Mouse (Mus musculus): ENCODE measurements around the gene Ppfia1. TPM values are rescaled to one million over a fixed set of nuclear protein-coding genes. Genes with fewer than 3 reads are reported as not detected.
A peak's percentile ranks its signal among the peaks of the same experiment; 100 is the strongest.

Ppfia1 gene
- 33.5 and 43.5 TPM in 2 replicates for total RNA-seq (2014; rRNA removed; ENCODE audit: low replicate concordance)
- polyA plus RNA-seq (2015; fragmentation: Nextera tagmentation; extraction: Ambion mirVana): 15.6 and 18.6 TPM in 2 replicates

DNA sequence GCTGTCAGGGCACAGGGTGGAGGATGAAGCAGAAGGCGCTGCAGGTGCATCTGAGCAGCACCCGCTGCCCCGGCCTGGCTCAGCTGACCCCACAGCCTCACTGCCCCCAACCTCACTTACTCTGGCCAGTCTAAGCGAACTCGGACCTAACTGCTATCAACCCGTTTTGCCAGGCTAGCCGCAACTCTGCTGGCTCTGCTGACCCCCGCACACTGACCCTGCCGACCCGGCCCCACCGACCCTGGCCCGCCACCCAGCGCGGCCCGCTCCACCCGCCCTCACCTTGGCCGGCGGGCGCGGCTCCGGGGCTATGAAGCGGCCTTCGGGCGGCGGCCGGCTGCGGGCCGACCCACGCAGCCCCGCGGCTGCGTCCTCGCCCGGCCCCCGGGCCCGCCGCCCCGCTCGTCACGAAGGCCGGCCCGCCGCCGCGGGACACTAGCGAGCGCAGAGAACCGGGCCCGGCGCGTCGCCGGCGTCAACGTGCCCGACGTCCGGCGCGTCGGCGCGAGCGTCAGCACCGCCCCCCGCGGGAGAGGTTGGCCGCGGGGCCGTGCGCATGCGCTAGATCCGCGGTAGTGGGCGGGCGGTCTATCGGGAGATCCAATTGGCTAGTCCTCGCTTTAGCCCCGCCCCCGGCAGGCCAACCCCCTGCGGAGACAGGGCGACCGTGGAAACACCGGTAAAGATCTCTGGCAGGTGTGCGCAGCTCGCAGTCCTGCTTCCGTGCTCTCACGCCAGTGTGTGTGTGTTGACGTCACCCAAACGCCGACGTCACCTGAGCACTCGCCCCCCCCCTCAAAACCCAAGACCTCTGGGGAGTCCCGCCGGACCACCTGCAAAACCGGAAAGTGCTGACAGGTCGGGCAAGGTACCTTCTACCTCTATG is at the start of gene Ppfia1:
Gene Ppfia1 (minus strand): TSS at position 493 of the 886 bp plus-strand sequence.
- no peak for TF ChIP-seq EP300 (IDR thresholded peaks at IDR 0.05; ENCODE audit: low read depth)
- TF ChIP-seq CTCF (IDR thresholded peaks at IDR 0.05; ENCODE audit: low read depth): no peak
- Histone ChIP-seq H3K4me1 (ENCODE audit: control insufficient read depth, insufficient read depth) (peaks cover 21% of the 10 kb centered on the region), H3K4me2 (ENCODE audit: low read depth, low read length) (peak within 1 kb of the TSS; percentile 88), H3K27ac (ENCODE audit: low read depth) (peak within 1 kb of the TSS; percentile 76), H3K36me3 (replicated peaks; ENCODE audit: control insufficient read depth, insufficient read depth, low read length) (peaks cover 27% of the 10 kb centered on the region), H3K9me3 (replicated peaks; ENCODE audit: control insufficient read depth, low read length) (no peaks in the 10 kb centered on the region), H3K27me3 (ENCODE audit: control insufficient read depth, insufficient read depth, low read length) (no peaks in the 10 kb centered on the region), H3K4me3 (ENCODE audit: low read depth, low read length) (peak within 1 kb of the TSS; percentile 86), H3K9ac (replicated peaks; ENCODE audit: low read depth, low read length) (peak within 1 kb of the TSS; percentile 94)
- ATAC-seq (ENCODE audit: insufficient read depth, low read depth): peak; percentile 98
- under 1% methylated on average over 74 of the region's 97 CpGs for WGBS
- peak; percentile 94 for DNase-seq (ENCODE audit: low spot score)

GRCm38 (mm10) chr7:144600333-144600900 is 46.9 kb upstream of the Ppfia1 start:
- WGBS: 69% methylated on average over 6 of the region's 6 CpGs
- no peaks in the 10 kb centered on the region for H3K36me3 ChIP-seq (replicated peaks; ENCODE audit: control insufficient read depth, insufficient read depth, low read length)
- DNase-seq (ENCODE audit: low spot score) (no peak), ATAC-seq (ENCODE audit: insufficient read depth, low read depth) (no peak)
- no peaks in the 10 kb centered on the region for H3K9me3 ChIP-seq (replicated peaks; ENCODE audit: control insufficient read depth, low read length)
- H3K4me1 ChIP-seq (ENCODE audit: control insufficient read depth, insufficient read depth): peaks cover 9% of the 10 kb centered on the region
- no peak overlapping the region for H3K9ac ChIP-seq (replicated peaks; ENCODE audit: low read depth, low read length)
- no peak for TF ChIP-seq CTCF (IDR thresholded peaks at IDR 0.05; ENCODE audit: low read depth)
- no peak for TF ChIP-seq EP300 (IDR thresholded peaks at IDR 0.05; ENCODE audit: low read depth)
- H3K27me3 ChIP-seq (ENCODE audit: control insufficient read depth, insufficient read depth, low read length): no peaks in the 10 kb centered on the region
- H3K4me3 ChIP-seq (ENCODE audit: low read depth, low read length): no peak overlapping the region
- H3K27ac ChIP-seq (ENCODE audit: low read depth): no peak overlapping the region
- H3K4me2 ChIP-seq (ENCODE audit: low read depth, low read length): no peak overlapping the region

- H3K9ac ChIP-seq (replicated peaks; ENCODE audit: low read depth, low read length): no peak overlapping the region
- H3K9me3 ChIP-seq (replicated peaks; ENCODE audit: control insufficient read depth, low read length): no peaks in the 10 kb centered on the region
- DNase-seq (ENCODE audit: low spot score): no peak
- H3K27me3 ChIP-seq (ENCODE audit: control insufficient read depth, insufficient read depth, low read length): peaks cover 2% of the 10 kb centered on the region; the same call in 1 of the 2 replicates
- no peaks in the 10 kb centered on the region for H3K36me3 ChIP-seq (replicated peaks; ENCODE audit: control insufficient read depth, insufficient read depth, low read length)
- H3K4me2 ChIP-seq (ENCODE audit: low read depth, low read length): no peak overlapping the region
- ATAC-seq (ENCODE audit: insufficient read depth, low read depth): no peak
- no peak overlapping the region for H3K4me3 ChIP-seq (ENCODE audit: low read depth, low read length)
- no peak for TF ChIP-seq EP300 (IDR thresholded peaks at IDR 0.05; ENCODE audit: low read depth)
- peak; percentile 28; the same call in 1 of the 2 replicates for TF ChIP-seq CTCF (IDR thresholded peaks at IDR 0.05; ENCODE audit: low read depth)
- 61% methylated on average over 3 of the region's 3 CpGs for WGBS
- H3K4me1 ChIP-seq (ENCODE audit: control insufficient read depth, insufficient read depth): no peaks in the 10 kb centered on the region
- H3K27ac ChIP-seq (ENCODE audit: low read depth): no peak overlapping the region
Measured at GRCm38 (mm10) chr7:144589508-144589907, 36.0 kb upstream of the Ppfia1 start.

DNA sequence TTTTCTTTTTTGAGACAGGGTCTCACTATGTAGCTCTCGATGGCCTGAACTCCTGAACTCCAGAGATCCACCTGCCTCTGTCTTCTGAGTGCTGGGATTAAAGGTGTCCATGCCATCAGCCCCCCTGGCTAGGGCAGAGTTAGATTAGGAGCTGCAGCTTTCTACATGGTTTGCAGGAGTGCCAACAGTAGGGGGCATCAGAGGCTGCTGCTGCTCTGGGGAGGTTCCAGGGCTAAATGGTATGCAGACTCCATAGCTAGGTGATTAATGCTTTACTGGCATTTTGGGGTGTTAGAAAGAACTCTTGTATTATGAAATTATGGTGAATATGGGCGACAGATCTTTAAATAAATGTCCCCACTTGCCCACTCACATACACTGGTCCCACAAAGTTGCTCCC is 33.8 kb upstream of the Ppfia1 start:
- Histone ChIP-seq H3K4me2 (ENCODE audit: low read depth, low read length) (no peak overlapping the region), H3K9ac (replicated peaks; ENCODE audit: low read depth, low read length) (no peak overlapping the region), H3K27me3 (ENCODE audit: control insufficient read depth, insufficient read depth, low read length) (peaks cover 3% of the 10 kb centered on the region; the same call in 1 of the 2 replicates), H3K4me3 (ENCODE audit: low read depth, low read length) (no peak overlapping the region), H3K9me3 (replicated peaks; ENCODE audit: control insufficient read depth, low read length) (no peaks in the 10 kb centered on the region), H3K4me1 (ENCODE audit: control insufficient read depth, insufficient read depth) (0 out of 2 replicates have a peak, but pooled peaks cover 3% of the 10 kb centered on the region), H3K27ac (ENCODE audit: low read depth) (no peak overlapping the region), H3K36me3 (replicated peaks; ENCODE audit: control insufficient read depth, insufficient read depth, low read length) (no peaks in the 10 kb centered on the region)
- peak; percentile 71 for TF ChIP-seq CTCF (IDR thresholded peaks at IDR 0.05; ENCODE audit: low read depth)
- TF ChIP-seq EP300 (IDR thresholded peaks at IDR 0.05; ENCODE audit: low read depth): no peak
- ATAC-seq (ENCODE audit: insufficient read depth, low read depth): no peak
- 20% methylated on average over 2 of the region's 2 CpGs for WGBS
- DNase-seq (ENCODE audit: low spot score): no peak

GRCm38 (mm10) chr7:144585648-144586047 is 32.1 kb upstream of the Ppfia1 start:
- no peak overlapping the region for H3K27ac ChIP-seq (ENCODE audit: low read depth)
- DNase-seq (ENCODE audit: low spot score) (peak; percentile 74), ATAC-seq (ENCODE audit: insufficient read depth, low read depth) (no peak)
- no peak overlapping the region for H3K4me3 ChIP-seq (ENCODE audit: low read depth, low read length)
- H3K27me3 ChIP-seq (ENCODE audit: control insufficient read depth, insufficient read depth, low read length): peaks cover 3% of the 10 kb centered on the region; the same call in 1 of the 2 replicates
- no peak overlapping the region for H3K9ac ChIP-seq (replicated peaks; ENCODE audit: low read depth, low read length)
- 11% methylated on average over 6 of the region's 6 CpGs for WGBS
- H3K4me2 ChIP-seq (ENCODE audit: low read depth, low read length): no peak overlapping the region
- no peaks in the 10 kb centered on the region for H3K36me3 ChIP-seq (replicated peaks; ENCODE audit: control insufficient read depth, insufficient read depth, low read length)
- TF ChIP-seq CTCF (IDR thresholded peaks at IDR 0.05; ENCODE audit: low read depth): peak; percentile 93
- no peak for TF ChIP-seq EP300 (IDR thresholded peaks at IDR 0.05; ENCODE audit: low read depth)
- peaks cover 8% of the 10 kb centered on the region for H3K4me1 ChIP-seq (ENCODE audit: control insufficient read depth, insufficient read depth)
- H3K9me3 ChIP-seq (replicated peaks; ENCODE audit: control insufficient read depth, low read length): no peaks in the 10 kb centered on the region

Measured in heart, postnatal 0 days (tissue).